9 mouse cellular contexts compared by ENCODE assay signal in genomic region chr6:97060074-97060681, GRCm38 (mm10). TPM values are rescaled to one million over a fixed set of nuclear protein-coding genes. Genes with fewer than 3 reads are reported as not detected.
DNase-seq lines count a peak whose midpoint lies in the region; ATAC-seq lines count a peak whose summit lies in the region.
"Had no signal": no experiment of that assay in that cellular context is flagged by ENCODE, and none has a peak within 500 bp of the region (broad histone marks: within the 10 kb centered on the region; RNA-seq: fewer than 3 reads in every experiment).

TSS of gene Fam19a4 (minus strand) at chr6:97060413.

- H3K27me3 ChIP-seq in midbrain, embryonic 10.5 days (ENCODE audit: low read depth, poor library complexity, severe bottlenecking), result peaks cover 56% of the 10 kb centered on the region

- no peak for ATAC-seq in erythroblast, adult 5-6 weeks (replicated peaks; ENCODE audit: low FRiP score, poor library complexity, severe bottlenecking)

- under 1% methylated on average over 30 of the region's 30 CpGs for WGBS in midbrain, embryonic 10.5 days

- peaks cover 28% of the 10 kb centered on the region for H3K4me1 ChIP-seq in midbrain, embryonic 10.5 days

- H3K27ac ChIP-seq in midbrain, embryonic 10.5 days (replicated peaks), result peak within 1 kb of the TSS; percentile 14

- no peaks in the 10 kb centered on the region for H3K36me3 ChIP-seq in midbrain, embryonic 10.5 days

- DNase-seq in heart, adult 11 months, result peak; percentile 55
- no peak for DNase-seq in heart, adult 9 months (ENCODE audit: low spot score in 2 of 2)
- DNase-seq in adrenal gland, adult 8-10 months, result peak; percentile 33
- DNase-seq in forelimb bud, embryonic 11.5 days (ENCODE audit: low read depth, low spot score), result peak; percentile 56
- peak; percentile 55 to 71 for DNase-seq in kidney, postnatal 4 days
- peak; percentile 81 for DNase-seq in midbrain, embryonic 10.5 days (ENCODE audit: low spot score)
- no peak for DNase-seq in layer of hippocampus, postnatal 36 days

- H3K4me3 ChIP-seq in midbrain, embryonic 10.5 days, result peak within 1 kb of the TSS; percentile 58

- no peaks in the 10 kb centered on the region for H3K9me3 ChIP-seq in midbrain, embryonic 10.5 days (replicated peaks)

RNA-seq across cellular contexts. Expression of gene Fam19a4, which starts in this region (rescaled TPM):
- total RNA-seq in adrenal gland, adult 8-10 months (2022), result 1 to 10 TPM in 2 of 4 experiments, under 1 TPM in 2; 0.70 to 2.8 (median 1.2) TPM
- polyA plus RNA-seq in midbrain, embryonic 10.5 days (2016; fragmentation: Nextera tagmentation; extraction: Ambion mirVana), result 1.8 and 3.0 TPM in 2 replicates
- not detected in 2 replicates for total RNA-seq in erythroblast, adult 5-6 weeks (2015; ENCODE audit: low replicate concordance)
- 0.17 TPM in 1 of 2 replicates, not detected in the other for total RNA-seq in erythroblast, adult 5-6 weeks (2017; ENCODE audit: low replicate concordance)
- under 1 TPM; 0.15 to 0.18 TPM for total RNA-seq in layer of hippocampus, postnatal 36 days (2021)
- total RNA-seq: hematopoietic stem cell, adult 5-6 weeks had no signal

Comparison
In these comparisons a context has a peak if more than half of its experiments do, and no peak if none do; other contexts are left out.
1. DNase-seq: peak in heart, adult 11 months (single experiment), adrenal gland, adult 8-10 months (single experiment), forelimb bud, embryonic 11.5 days (single experiment), kidney, postnatal 4 days (2 of 2) and midbrain, embryonic 10.5 days (single experiment); none in heart, adult 9 months (0 of 2) and layer of hippocampus, postnatal 36 days (0 of 2).